Mouse (Mus musculus): Measurements from ENCODE around the gene Upk3a.
"Not testable (repeated sequence)": the region's sequence is repeated elsewhere in the genome, so short reads cannot be mapped to it uniquely, and the experiment has no call there.

Upk3a gene

DNA sequence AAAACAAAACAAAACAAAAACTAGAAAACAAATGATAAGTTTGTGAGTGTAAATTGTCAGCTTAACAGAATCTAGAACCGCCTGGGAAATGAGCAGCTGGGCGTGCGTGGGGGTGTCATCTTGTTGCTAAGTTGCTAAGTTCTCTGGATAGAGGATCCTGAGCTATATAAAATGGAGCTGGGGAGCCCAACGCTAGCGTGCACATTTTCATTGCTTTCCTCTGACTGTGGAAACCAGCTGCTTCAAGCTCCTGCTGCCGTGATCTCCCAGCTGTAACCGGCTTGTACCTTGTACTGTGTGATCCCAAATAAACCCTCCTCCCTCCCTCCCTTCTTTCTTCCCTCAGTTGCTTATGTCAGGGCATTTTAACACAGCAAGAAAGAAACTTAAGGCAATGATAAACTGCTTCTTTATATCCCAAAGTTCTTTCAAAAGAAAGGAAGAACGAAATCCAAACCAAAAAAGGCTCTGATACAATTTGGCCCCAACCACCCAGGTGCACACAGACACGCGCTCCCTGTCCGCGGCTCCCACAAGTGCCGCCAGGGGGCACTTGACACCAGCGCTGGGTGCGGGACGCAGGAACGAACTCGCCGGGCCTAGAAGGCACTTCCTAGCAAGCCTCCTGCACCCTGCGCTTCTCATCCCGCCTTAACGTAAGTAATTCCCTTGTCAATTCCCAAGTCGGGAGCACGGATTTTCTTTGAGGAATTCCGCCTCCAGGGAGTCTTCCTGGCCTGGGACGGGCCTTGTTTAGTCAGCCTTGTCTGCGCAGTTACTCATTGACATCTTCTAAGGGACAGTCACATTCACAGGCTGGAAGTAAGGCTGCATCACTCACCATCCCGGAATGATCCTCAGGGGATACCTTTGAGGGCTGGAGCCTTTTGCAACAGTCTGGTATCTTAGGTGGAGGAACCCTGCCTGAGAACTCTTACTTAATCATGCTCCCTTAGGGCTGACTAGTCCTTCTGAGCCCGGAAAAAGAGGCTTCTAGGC lies 15.7 kb upstream of the Upk3a start:
- DNase-seq (ENCODE audit: low read depth): peak; percentile 56

- no peak for DNase-seq (ENCODE audit: low read depth)
These were observed 7.3 kb upstream of the Upk3a start for GRCm38 (mm10) chr15:85009666-85010065.

- no peak for DNase-seq (ENCODE audit: low read depth)
These were observed 4.9 kb upstream of the Upk3a start for GRCm38 (mm10) chr15:85011895-85012661.

GRCm38 (mm10) chr15:85012662-85013054 lies 4.3 kb upstream of the Upk3a start:
- no peak for DNase-seq (ENCODE audit: low read depth)

- no peak for DNase-seq (ENCODE audit: low read depth)
These were observed 1.2 kb upstream of the Upk3a start for GRCm38 (mm10) chr15:85015771-85016170.

GRCm38 (mm10) chr15:85022211-85022610 lies 5.3 kb downstream of the Upk3a start:
- no peak for DNase-seq (ENCODE audit: low read depth)

GRCm38 (mm10) chr15:85026197-85026596 lies 9.3 kb downstream of the Upk3a start:
- no peak for DNase-seq (ENCODE audit: low read depth)

DNA sequence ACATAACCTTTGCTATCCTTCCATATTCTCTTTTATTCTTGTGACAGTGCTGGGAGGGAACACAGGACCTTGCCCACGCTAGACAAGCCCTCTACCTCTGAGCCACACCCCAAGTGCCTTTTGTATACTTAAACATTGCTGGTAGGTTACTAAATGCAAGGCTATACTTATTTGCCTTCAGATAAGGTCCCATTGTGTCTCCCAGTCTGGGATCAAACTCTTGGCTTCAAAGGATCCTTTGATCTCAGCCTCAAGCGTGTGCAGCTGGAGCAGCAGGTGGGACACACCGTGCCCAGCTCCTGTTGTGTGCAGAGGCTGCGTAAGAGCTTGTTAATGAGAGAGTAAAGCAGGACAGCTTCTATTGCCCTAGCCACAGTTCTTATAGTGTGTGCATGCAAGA lies 10.8 kb downstream of the Upk3a start:
- no peak for DNase-seq (ENCODE audit: low read depth)

GRCm38 (mm10) chr15:85028648-85029047 lies 11.7 kb downstream of the Upk3a start, which contains the start of gene Fam118a:
Gene Fam118a (plus strand): TSS chr15:85028948.
- DNase-seq (ENCODE audit: low read depth): not testable (repeated sequence)

DNA sequence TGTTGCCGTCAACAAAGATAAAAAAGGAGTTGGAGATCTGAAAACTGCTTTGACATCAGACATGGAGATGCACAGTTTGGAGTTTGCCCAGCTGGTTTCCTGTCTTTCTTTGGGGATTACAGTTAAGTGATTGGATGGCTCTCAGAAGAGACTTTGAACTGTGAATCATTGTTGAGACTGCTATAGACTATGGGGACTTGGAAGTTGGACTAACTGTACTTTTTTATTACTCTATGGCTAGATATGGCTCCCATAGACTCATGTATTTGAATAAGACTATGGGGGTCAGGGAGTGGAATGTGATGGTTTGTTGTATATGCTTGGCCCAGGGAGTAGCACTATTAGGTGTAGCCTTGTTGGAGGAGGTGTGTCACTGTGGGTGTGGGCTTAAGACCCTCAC lies 13.7 kb downstream of the Upk3a start:
- not testable (repeated sequence) for DNase-seq (ENCODE audit: low read depth)

DNA sequence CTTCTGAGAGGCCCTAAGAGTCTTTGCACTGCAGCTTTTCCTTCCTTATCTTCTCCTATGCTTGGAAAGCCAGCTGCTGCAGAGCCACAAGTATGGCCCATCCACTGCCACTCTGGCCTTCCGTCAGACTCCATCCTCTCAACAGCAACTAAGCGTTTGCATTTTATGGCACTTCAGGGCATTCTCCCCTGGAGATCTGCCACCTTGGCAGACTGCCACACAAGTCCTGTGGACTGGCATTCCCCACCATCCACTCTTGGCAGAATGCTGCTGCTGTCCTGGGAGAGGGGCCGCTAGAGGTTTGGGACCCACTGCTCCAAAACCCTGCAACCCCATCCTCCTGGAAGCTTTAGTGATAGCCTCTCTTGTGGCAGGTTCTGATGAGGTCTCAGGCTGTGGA lies 14.9 kb downstream of the Upk3a start:
- no peak for DNase-seq (ENCODE audit: low read depth)

DNA sequence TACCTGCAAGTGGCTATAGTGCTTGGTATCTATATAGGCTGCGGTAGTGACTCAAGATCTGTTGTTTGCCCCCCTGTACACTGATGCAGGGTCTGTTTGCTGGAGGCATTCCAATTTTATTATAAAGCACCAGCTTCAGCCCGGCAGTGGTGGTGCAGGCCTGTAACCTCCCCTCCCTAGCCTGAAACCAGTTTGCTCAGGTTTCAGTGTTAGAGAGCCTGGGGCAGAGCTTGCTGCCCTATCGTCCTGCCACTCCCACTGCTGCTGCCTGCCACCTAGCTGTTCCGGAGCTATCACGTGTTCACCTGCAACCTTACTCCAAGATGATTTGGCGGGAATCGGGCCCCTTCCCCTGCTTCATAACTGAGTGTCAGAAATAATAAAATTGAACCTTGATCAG lies 17.0 kb downstream of the Upk3a start:
- not testable (repeated sequence) for DNase-seq (ENCODE audit: low read depth)

DNA sequence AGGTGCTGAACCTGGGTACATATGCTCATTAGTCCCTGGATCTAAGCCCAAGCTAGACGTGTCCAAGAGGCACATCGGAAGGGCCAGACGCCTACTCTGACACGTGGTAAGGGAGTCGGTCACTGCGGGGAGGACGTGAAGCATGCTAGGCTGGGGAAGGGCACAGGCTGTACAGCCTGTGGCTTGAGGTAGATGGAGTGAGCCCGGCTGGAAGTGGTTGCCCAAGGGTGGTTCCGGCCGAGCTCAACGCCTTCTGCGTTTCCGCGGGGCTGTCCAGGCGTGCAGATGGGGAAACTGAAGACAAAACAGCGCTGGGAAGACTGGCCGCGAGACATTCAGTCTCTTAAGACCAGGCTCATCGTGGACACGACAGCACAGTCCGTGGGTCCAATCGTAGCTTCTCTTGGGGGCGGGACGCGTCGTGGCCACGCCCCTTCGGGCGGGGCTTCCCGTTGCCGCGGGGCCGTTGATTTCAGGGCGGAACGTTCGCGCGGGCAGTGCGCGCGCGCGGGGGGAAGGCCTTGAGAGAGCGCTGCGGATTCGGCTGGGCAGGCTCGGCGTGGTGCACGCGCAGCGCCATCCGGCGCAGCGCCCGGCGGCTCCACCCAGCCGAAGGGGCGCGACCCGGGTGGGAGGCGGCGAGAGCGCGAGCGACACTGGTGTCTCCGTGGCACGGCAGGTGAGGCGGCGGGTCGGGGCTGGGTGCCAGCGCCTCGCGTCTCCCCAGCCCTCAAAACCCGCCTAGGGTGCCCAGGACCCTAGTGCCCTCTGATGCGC lies 19.8 kb downstream of the Upk3a start:
- peak; percentile 93 for DNase-seq (ENCODE audit: low read depth)

DNA sequence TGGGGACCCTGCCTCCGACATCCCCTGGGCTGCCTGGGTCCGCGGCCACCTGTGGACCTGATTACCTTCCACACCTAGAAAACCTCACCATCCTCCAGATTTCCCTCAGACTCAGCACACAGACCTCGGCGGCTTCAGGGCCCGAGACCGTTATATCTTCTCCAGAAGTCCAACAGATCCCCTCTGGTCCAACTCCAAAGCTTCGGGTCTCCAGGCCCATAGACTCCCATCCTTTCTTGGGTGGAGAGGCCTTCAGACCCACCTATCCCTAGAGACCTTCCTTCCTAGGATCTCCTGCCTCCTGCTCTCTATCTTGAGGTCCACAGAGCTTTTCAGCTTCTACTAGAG lies 20.4 kb downstream of the Upk3a start:
- no peak for DNase-seq (ENCODE audit: low read depth)

- DNase-seq (ENCODE audit: low read depth): no peak
These were observed 24.7 kb downstream of the Upk3a start for GRCm38 (mm10) chr15:85041546-85042225.

GRCm38 (mm10) chr15:85042361-85042954 lies 25.5 kb downstream of the Upk3a start:
- DNase-seq (ENCODE audit: low read depth): peak; percentile 74

- DNase-seq (ENCODE audit: low read depth): no peak
These were observed 26.2 kb downstream of the Upk3a start for GRCm38 (mm10) chr15:85043116-85043515.

DNA sequence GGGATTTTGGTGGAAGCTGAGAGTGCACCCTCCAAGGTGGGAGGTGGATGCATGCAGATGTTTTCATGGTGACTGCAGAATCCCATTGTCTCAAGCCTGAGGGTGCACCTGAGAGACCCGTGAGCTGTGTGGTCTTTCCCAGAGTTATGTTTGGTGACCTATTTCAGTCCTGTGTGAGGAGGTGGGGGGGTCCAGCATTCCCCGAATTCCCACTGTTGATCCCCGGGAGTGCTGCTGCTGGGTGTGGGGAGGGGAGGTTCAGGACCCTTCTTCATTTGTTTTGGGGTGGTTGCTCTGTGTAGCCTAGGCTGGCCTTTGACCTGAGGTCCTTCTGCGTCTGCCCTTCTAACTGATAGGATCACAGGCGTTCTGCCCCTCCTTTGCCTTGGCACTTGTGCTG lies 26.8 kb downstream of the Upk3a start:
- no peak for DNase-seq (ENCODE audit: low read depth)

DNA sequence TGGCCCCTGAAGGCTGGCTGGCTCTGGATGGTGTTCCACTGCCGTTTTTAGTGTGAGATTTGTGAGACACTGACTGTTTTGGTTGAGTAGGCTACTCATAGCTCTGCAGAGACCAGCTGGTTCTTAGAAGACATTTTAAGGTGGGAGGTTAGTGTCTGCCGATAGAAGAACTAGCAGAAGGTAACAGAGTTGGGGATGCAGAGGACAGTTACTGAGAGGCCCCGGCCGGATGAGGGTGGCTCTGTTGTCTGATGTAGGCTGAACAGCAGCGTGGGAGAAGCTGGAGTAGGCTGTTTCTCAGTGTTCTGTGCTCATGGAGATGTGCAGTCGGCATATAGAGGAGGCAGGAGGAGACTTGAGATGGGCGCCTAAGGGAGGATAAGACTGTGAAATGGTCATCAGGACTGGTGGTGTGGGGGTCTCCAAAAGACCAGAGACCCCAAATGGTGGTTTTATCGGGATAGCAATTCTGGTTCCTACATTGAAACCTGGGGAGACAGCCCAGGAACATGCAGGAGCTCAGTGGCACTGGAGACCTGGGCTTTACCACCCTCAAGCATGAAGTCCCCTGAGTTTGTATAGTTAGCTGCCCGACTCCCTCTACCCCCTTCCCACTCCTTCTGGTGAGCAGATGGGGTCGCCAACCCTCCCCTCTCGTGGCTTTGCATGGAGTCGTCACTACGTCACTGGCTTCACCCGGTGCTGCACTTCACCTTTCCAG lies 29.4 kb downstream of the Upk3a start:
- no peak for DNase-seq (ENCODE audit: low read depth)

DNA sequence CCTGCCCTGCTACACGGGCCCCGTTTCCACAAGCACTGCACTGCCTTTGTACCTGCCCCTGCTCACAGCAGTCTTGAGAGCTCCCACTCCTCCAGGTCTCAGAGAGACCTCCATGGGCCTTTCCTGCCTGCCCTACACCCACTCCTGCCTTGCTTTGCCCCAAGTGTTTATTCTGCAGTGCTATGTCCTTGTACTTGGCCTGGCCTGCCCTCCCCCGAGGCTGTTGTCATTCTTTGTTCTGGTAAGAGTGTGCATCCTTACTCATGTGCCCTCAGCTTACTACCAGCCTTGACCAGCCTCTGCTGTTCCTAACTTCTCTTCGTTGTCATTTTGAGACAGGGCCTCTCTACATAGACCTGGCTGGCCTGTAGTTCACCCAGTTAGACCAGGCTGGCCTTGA lies 30.9 kb downstream of the Upk3a start:
- DNase-seq (ENCODE audit: low read depth): no peak

DNA sequence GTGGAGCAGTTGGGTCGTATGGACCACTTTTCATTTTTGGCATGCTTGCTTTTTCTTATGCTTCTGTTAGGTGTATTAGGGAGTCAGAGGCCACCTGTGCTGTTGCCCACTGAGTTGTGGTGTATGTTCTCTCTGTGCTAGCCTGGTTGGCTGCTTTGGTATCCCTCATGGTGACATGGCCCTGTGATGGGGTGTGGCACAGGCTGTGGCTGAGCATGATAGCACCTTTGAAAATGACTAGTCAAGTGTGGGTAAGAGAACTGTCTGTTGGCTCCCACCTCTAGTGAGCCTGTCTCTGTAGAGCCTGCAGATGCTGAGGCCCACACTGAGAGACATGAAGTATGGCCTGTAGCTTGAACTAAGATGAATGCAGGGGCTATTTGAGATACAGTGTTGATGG lies 32.8 kb downstream of the Upk3a start:
- no peak for DNase-seq (ENCODE audit: low read depth)

All from c-Kit-positive CD71-negative TER-119-negative erythroid progenitor cells, embryonic 14.5 days (primary cell).